Mouse (Mus musculus): Measurements from ENCODE around the gene Olfr711. TPM values are rescaled to one million over a fixed set of nuclear protein-coding genes. Genes with fewer than 3 reads are reported as not detected.

Olfr711 gene
- total RNA-seq (2023) = not detected

DNA sequence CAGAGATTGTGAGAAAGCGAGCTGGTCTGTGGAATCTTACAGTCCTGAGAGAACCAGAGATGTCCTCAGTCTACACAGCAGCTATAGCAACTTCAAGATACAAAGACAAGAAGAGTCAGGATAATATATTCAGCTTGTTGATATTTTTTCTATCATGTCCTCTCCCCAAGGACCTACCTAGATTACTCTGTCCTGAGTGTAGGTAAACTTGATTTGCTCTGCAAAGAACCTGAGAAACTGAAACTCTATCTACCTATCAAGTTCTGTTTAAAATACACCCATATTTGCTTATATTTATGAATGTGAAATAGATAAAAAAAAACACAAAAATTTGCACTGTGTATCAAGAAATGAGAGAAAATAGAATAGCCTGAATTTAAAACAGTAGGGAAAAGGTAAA lies at the start of gene Olfr711:
Gene Olfr711 (minus strand): TSS at position 101 of the 400 bp plus-strand sequence.

DNA sequence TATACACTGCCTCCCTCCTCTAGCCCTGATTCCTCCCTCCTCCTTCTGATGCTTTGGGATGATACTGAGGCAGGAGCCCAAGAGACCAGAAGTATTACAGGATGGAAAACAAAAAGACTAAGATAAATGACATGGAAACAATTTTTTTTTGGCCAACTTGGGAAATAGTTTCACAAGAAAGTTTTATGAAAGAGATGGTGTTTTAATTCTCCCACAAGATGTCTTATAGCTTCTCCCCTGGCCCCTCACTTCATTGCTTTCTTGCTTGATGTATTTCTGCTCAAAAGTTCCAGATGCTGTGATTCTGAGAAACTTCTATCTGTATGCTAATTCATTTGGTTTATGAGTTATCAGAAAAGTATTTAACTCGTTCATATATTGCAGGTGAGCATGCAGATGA lies 30.7 kb upstream of the Olfr711 start, which contains the start of gene Olfr2:
Gene Olfr2 (minus strand): TSS at position 101 of the 400 bp plus-strand sequence.

DNA sequence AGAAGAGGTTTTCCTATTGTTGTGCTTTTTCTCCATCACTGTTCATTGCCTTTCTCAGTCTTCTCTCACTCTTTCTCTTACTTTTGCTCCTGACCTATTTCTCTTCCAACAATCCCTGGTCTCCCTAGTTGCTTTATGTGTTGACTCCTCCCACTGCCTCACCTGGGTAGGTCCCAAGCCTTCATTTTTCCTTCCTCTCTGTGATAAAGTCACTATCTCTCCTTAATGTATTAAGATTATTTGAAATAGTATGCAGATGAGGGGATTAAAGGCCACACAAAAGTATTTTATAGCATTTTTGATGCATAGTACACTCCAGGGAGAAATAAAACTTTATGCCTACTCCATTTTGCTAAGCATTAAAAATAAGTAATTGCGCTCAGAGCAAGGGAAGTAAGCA lies 11.4 kb downstream of the Olfr711 start, which contains the start of gene Olfr6:
Gene Olfr6 (minus strand): TSS at position 101 of the 400 bp plus-strand sequence.

DNA sequence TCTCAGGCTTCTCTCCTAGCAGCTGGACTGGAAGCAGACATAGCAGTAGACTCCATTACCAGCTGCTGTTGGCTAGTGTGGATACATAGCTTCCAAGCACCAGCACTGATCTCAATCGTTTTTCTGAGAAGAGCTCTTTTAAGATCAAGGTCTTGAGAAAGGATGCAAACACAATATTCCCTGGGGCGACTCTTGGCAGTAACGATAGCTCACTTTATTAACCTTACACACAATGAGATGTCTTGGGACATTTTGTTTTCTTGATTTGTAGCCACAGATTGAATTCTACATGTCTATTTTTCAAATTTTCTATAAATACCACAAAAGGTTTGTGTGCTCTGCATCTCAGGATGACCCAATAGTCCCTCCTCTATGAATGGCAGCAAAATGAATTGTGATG lies 27.0 kb downstream of the Olfr711 start, which contains the start of gene Olfr710:
Gene Olfr710 (minus strand): TSS at position 101 of the 400 bp plus-strand sequence.

DNA sequence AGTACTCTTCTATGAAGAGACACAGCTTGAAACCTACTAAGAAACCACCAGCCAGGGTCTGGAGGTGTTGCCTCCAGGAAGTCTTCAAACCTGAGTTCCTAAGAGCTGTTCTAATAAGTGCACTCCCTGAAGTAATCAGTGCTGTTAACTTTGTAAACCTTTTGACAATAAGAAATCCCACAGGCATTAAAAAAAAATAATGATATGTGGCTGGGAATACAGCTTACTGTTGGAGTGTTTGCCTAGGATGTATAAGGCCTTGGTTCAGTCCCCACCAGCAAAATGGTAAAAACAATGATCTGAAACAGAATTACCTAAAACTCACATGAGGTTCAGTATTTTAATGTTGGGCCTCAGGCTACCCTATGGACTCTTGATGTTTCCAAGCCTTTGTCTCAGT lies 43.1 kb downstream of the Olfr711 start, which contains the start of gene Olfr709-ps1:
Gene Olfr709-ps1 (minus strand): TSS at position 101 of the 400 bp plus-strand sequence.

Other genes starting within 250 kb of the Olfr711 start
- gene Olfr697, start 233.0 kb downstream of the Olfr711 start, total RNA-seq (2023) = not detected
- not detected for gene Olfr698, start 220.1 kb downstream of the Olfr711 start, total RNA-seq (2023)
- not detected for gene Olfr699, start 182.3 kb downstream of the Olfr711 start, total RNA-seq (2023)
- not detected for gene Olfr700, start 166.6 kb downstream of the Olfr711 start, total RNA-seq (2023)
- gene Olfr701, start 161.3 kb downstream of the Olfr711 start, total RNA-seq (2023) = not detected
- gene Olfr702, start 141.6 kb downstream of the Olfr711 start, total RNA-seq (2023) = not detected
- not detected for gene Olfr703, start 132.1 kb downstream of the Olfr711 start, total RNA-seq (2023)
- not detected for gene Olfr704, start 112.3 kb downstream of the Olfr711 start, total RNA-seq (2023)
- gene Olfr705, start 98.6 kb downstream of the Olfr711 start, total RNA-seq (2023) = not detected
- not detected for gene Olfr706, start 87.3 kb downstream of the Olfr711 start, total RNA-seq (2023)
- gene Olfr707, start 74.2 kb downstream of the Olfr711 start, total RNA-seq (2023) = not detected
- not detected for gene Olfr1532-ps1, start 67.5 kb downstream of the Olfr711 start, total RNA-seq (2023)
- under 1 TPM; 0.09 to 0.13 TPM for gene Olfr709-ps1, start 43.2 kb downstream of the Olfr711 start, total RNA-seq (2023)
- gene Olfr710, start 27.1 kb downstream of the Olfr711 start, total RNA-seq (2023) = not detected
- gene Olfr6, start 11.5 kb downstream of the Olfr711 start, total RNA-seq (2023) = not detected
- gene Olfr2, start 30.6 kb upstream of the Olfr711 start, total RNA-seq (2023) = not detected
- gene Olfr713, start 55.7 kb upstream of the Olfr711 start, total RNA-seq (2023) = not detected
- not detected for gene Olfr714, start 95.5 kb upstream of the Olfr711 start, total RNA-seq (2023)
- not detected for gene Olfr17, start 117.8 kb upstream of the Olfr711 start, total RNA-seq (2023)
- not detected for gene Olfr715b, start 134.9 kb upstream of the Olfr711 start, total RNA-seq (2023)
- not detected for gene Olfr715, start 155.6 kb upstream of the Olfr711 start, total RNA-seq (2023)
- not detected for gene Olfr716, start 162.9 kb upstream of the Olfr711 start, total RNA-seq (2023)
- gene Nlrp14, start 191.5 kb upstream of the Olfr711 start, total RNA-seq (2023) = not detected
- gene Rbmxl2, start 234.0 kb upstream of the Olfr711 start, total RNA-seq (2023) = not detected